Mouse (Mus musculus) bone marrow, adult 2 months (tissue): ENCODE measurements around the gene Wfs1.

Source experiments
- CTCF ChIP-seq: fragments of 200-500 bp; IDR thresholded peaks from 2 replicates; pipeline ENCODE4 v1.5.1; 2011; ENCODE audit warnings: low read length, control low read depth; ENCODE audit not compliant: control insufficient read depth, insufficient read depth
- POLR2A ChIP-seq: fragments of 200-500 bp; IDR thresholded peaks from 2 replicates; pipeline ENCODE4 v1.6.1; 2011; ENCODE audit warnings: low read depth, mild to moderate bottlenecking, control low read depth, low read length, borderline replicate concordance; ENCODE audit not compliant: control insufficient read depth

DNA sequence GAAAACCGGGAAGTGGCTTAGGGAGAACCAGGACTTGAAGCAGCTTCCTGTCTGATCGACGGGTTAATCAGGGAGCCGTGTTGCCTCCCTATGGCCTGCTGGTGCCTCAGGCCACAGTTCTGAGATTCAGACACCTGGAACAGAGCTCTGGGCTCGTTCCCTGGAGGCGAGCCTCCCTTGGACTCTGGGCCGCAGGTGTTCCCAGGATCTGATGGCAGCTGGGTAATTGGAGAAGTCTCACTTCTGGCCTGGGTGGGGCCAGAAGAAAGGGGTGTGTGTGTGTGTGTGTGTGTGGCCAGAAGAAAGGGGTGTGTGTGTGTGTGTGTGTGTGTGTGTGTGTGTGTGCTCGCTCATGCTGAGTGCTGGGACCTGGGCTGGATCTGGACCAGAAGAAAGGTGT is 55.6 kb downstream of the Wfs1 start:
- no peak for TF ChIP-seq CTCF
- TF ChIP-seq POLR2A = no peak
